Mouse (Mus musculus) bone marrow macrophage, adult 2 months (primary cell): ENCODE results near the gene Pak2. TPM values are rescaled to one million over a fixed set of nuclear protein-coding genes. Genes with fewer than 3 reads are reported as not detected.
"Not testable (repeated sequence)": the region's sequence is repeated elsewhere in the genome, so short reads cannot be mapped to it uniquely, and the experiment has no call there.

Experiments used
- H3K27ac ChIP-seq: 2 replicates; pipeline ENCODE4 v1.5.1; 2012; ENCODE audit warnings: low read depth, low read length; ENCODE audit not compliant: insufficient read depth
- H3K4me1 ChIP-seq: 2 replicates; pipeline ENCODE4 v1.6.1; 2012; ENCODE audit warnings: low read length; ENCODE audit not compliant: control insufficient read depth, insufficient read depth
- H3K4me3 ChIP-seq: 2 replicates; pipeline ENCODE4 v1.5.1; 2012; ENCODE audit warnings: mild to moderate bottlenecking, low read length, moderate library complexity; ENCODE audit not compliant: insufficient read depth
- CTCF ChIP-seq: IDR thresholded peaks from 2 replicates; pipeline ENCODE4 v1.5.1; 2012; ENCODE audit warnings: low read depth, mild to moderate bottlenecking, low read length, moderate library complexity
- POLR2A ChIP-seq: IDR thresholded peaks from 2 replicates; pipeline ENCODE4 v1.6.1; 2012; ENCODE audit warnings: mild to moderate bottlenecking, low read depth, low read length, borderline replicate concordance
- polyA plus RNA-seq: library from polyadenylated mRNA; stranded (reverse); fragments of >200 nt; gene quantifications from 2 replicates; pipeline ENCODE4 v1.2.4, GENCODE M21; 2012; ENCODE audit not compliant: missing spikeins, insufficient read depth, insufficient read length

The Pak2 gene
- polyA plus RNA-seq, 1 experiment: 63.0 TPM

DNA sequence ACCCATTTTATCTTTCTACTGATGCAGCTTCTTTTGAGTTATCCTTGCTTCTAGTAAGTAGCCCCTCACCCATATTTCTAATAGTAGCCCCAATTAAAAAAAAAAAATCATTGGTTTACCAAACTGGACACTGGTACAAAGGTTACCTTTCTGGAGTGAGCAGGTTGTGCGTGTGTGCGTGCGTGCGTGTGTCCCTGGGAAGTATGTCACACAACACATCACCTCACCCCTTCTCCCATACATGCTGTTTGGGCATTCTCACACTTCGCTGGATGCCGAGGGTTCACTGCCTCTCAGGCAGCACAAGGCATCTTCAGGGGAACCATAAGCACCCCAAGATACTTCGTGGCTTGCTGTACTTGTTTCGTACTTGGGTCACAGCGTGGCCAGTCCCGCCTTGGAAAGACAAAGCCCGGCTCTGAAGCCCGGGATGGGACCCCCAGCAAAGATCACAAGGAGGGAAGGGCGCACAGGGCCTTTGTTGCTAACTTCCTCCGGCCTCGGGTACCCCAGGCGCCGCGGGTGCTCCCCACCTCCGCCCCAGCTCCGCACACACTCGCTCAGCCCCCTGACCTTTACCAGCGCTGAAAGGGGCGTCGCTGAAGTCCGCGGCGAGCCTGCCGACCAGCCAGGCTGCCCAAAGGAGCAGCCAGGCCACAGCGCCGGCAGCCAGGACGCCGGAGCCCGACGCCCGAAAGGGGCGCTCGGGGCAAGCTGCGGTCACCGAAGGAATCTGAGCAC, 19.9 kb upstream of the Pak2 start:
- H3K4me3 ChIP-seq: peak overlapping the region; percentile 93
- H3K27ac ChIP-seq: peak overlapping the region; percentile 39
- TF ChIP-seq POLR2A (no peak), CTCF (no peak)
- peaks cover 4% of the 10 kb centered on the region; the same call in 1 of the 2 replicates for H3K4me1 ChIP-seq

DNA sequence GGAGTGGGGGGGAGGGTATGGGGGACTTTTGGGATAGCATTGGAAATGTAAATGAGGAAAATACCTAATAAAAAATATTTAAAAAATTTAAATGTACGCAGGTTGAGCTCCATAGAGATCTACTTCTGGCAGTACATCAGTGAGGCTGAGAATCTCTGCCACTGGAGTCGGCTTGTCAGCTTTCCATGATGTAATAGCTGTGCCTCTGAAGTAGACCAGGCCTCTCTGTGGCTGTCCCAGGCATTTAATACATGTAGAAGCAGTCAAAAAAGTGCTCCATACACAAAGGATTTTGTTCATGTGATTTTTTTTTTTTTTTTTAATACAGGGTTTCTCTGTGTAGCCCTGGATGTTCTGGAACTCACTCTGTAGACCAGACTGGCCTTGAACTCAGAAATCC, 18.6 kb upstream of the Pak2 start:
- not testable (repeated sequence) for H3K4me3 ChIP-seq, H3K27ac ChIP-seq, H3K4me1 ChIP-seq

DNA sequence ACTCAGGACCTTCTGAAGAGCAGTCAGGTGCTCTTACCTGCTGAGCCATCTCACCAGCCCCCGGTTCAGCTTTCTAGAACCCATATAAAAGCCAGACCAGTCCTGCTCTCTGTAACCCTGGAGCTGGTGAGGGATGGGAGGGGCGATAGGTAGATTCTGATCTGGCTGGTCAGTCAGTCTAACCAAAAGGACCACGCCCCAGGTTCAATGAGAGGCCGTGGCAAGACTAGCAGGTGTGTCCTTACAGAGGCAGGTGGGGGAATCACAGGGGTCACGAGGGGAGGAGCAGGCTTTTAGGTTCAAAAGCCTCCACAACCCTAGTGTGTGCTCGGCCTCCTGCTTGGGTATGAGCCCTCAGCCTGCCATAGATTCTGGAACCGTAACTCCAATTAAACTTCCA, 12.3 kb upstream of the Pak2 start:
- Histone ChIP-seq H3K4me3 (no peak overlapping the region), H3K4me1 (peaks cover 9% of the 10 kb centered on the region), H3K27ac (no peak overlapping the region)
- TF ChIP-seq POLR2A (no peak), CTCF (no peak)

DNA sequence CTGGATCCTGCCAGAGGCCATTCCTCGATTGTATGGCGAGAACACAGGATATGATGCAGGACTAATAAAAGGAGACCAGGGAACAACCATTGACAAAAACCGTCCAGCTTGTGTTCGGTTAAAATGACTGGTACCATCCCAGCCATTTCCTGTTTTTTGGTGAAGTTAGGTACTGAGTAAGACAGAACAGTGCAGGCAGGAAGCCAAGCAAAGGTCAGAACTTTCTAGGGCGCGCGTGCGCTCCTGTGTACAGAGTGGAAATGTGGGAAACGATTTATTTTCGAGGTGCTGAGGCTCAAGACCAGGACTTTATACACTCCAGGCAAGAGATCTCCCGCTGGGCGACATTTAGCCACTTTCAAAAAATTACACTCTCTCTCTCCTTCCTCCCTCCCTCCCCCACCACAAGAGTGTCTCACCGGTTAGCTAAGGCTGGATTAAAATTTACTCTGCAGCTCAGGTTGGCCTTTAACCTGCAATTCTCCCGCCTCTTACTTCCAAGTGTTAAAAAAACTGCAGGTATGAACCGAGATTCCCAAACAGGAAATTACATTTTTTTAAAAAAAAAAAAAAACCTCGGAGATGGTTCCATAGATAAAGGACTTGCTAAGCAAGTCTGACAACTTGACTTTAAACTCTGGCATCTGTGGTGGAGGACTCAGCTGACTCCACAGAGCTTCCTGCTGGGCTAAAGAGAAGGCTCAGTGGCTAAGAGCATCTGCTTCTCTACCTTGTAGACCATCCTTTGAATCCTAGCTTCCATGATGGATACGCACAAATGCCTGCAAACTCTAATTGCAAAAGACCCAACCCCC, 8.7 kb upstream of the Pak2 start:
- no peak overlapping the region for H3K4me3 ChIP-seq
- TF ChIP-seq POLR2A (no peak), CTCF (no peak)
- H3K4me1 ChIP-seq: peaks cover 9% of the 10 kb centered on the region
- peak overlapping the region; percentile 6; the same call in 1 of the 2 replicates for H3K27ac ChIP-seq

DNA sequence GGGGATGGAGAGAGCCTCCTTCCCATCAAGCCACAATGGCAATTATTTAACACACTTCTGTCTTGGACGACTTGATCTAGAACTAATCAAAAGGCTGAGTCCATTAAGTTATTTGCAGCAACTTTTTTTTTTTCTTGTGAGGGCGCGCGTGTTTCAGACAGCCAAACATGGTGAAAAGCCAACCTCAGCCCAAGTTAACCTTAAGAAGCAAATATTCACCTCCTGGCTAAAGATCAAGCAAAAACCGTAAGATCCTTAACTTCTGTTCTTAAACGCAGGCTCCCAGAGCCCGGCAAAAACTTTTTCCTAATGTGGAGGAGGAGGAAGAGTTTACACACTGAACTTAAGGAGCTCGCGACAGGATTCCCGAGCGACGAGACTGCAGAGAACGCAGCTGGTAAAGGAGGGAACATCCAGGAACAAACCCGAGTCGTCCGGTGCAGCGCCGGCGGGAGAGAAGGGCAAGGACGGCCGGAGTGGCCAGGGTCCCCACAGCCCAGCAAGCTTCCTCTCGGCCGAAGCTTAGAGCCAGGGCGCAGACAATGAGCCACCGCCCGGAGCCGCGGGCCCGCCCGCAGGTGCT, 643 bp downstream of the Pak2 start:
- peaks cover 12% of the 10 kb centered on the region for H3K4me1 ChIP-seq
- peak overlapping the region; percentile 99 for H3K4me3 ChIP-seq
- peak overlapping the region; percentile 87 for H3K27ac ChIP-seq
- TF ChIP-seq CTCF (no peak), POLR2A (no peak)

DNA sequence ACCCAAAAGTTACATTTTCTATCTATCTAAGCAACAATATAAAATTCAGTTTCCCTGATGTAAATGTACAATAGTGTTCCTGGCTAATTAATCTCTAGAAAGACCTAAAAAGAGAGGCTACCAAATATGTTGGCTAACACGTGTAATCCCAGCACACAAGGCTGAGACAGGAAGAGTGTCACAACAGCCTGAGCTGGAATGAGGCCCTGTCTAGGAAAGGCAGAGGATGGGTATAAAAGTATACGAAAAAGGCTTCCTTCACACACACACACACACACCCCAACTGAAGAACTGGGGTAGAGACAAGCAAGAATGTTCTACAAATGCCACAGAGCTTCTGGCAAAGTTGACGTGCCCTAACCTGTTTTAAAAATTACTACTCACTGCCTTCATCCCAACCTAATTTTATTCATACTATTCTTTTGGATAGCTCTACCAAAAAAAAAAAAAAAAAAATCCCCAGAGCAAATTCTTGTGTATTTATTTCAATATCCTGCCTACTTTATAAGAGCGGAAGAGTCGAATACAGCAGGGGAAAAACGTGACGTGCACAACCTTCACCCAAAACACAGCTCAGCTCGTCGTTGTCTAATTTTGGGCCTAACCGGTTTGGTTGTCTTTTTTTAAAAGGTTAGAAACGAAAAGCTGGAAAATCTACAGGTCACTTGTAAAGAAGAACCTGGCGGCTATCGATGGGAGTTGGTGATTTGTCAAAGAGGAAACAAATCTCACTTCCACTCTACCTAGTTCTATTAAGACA, 1.3 kb downstream of the Pak2 start:
- H3K4me1 ChIP-seq: peaks cover 12% of the 10 kb centered on the region
- TF ChIP-seq POLR2A (no peak), CTCF (no peak)
- peak overlapping the region; percentile 99 for H3K4me3 ChIP-seq
- H3K27ac ChIP-seq: peak overlapping the region; percentile 87

DNA sequence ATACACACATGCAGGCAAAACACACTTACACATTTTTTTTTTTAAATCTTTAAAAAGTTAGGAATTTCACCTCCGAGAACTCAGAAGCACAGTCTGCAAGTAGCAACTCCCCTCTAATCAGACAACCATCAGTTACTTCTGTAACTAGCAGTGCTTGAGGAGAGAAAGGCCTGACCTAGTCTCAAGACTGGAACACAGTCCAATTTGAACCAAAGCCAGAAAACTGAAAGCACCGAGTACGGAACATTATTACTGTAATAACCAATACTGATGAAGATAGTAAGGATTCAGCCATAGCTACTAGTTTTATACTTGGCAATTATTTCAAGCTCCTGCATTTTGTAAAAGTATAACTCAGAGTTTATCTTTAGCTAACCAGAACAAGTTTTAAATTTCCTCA, 2.7 kb downstream of the Pak2 start:
- Histone ChIP-seq H3K27ac (no peak overlapping the region), H3K4me1 (peaks cover 16% of the 10 kb centered on the region), H3K4me3 (no peak overlapping the region; the same call in 1 of the 2 replicates)
- TF ChIP-seq CTCF (no peak), POLR2A (no peak)

DNA sequence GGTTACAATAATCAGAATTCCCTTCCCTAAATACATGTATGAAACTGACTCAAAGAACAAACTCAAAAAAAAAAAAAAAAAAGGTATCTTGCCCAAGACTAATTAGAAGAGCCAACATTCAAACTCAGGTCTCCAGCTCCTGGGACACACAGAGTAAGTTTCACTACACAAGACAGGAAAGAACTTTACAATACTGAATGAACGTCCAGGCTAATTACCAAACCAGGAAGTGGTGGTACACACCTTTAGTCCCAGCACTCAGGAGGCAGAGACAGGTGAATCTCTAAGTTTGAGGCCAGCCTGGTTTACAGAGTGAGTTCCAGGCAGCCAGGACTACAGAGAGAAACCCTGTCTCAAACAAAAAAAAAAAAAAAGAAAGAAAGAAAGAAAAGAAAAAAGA, 3.4 kb downstream of the Pak2 start:
- H3K4me1 ChIP-seq: peaks cover 16% of the 10 kb centered on the region
- H3K4me3 ChIP-seq: no peak overlapping the region
- H3K27ac ChIP-seq: no peak overlapping the region
- TF ChIP-seq POLR2A (no peak), CTCF (no peak)

DNA sequence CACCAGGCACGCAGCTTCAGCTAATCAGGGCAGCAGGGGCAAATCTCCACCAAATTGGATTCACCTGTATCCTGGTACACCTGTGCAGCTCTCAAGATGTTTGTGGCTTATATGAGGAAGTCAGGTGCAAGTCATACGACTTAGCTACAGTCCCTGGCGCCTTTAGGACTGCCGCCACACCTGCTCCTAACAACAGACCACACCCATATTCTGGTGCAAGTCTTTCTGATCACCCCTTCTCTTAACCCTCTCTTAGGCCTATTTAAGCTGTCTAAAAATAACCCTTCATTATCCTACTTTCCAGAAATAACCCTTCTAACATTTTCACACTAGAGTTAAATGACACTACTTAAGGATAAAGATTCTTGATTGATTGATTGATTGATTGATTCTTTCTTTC, 9.1 kb downstream of the Pak2 start:
- peaks cover 34% of the 10 kb centered on the region for H3K4me1 ChIP-seq
- not testable (repeated sequence) for H3K4me3 ChIP-seq, H3K27ac ChIP-seq
